Mouse (Mus musculus) intestine, postnatal 0 days (tissue): Measurements from ENCODE around the gene Neurl4. TPM values are rescaled to one million over a fixed set of nuclear protein-coding genes. Genes with fewer than 3 reads are reported as not detected.

Experiments used
- ATAC-seq: fragments of 200-750 bp; cut with Nextera tagmentation; 2 replicates; pipeline ENCODE4 v1.8.0; 2017; ENCODE audit warnings: mild to moderate bottlenecking, moderate TSS enrichment, moderate library complexity
- H3K27ac ChIP-seq: fragments of 300-500 bp; sonication (generic); 2 replicates; pipeline ENCODE4 v1.5.1; 2014; ENCODE audit warnings: mild to moderate bottlenecking, low read depth, low read length, moderate library complexity
- H3K27me3 ChIP-seq: fragments of 300-500 bp; sonication (generic); replicated peaks from 2 replicates; pipeline ENCODE4 v1.6.1; 2014; ENCODE audit warnings: low read length, mixed read lengths; ENCODE audit not compliant: control insufficient read depth, insufficient read depth
- H3K36me3 ChIP-seq: fragments of 300-500 bp; sonication (generic); 2 replicates; pipeline ENCODE4 v1.6.1; 2014; ENCODE audit warnings: mild to moderate bottlenecking, moderate library complexity; ENCODE audit not compliant: control insufficient read depth, insufficient read depth
- H3K4me1 ChIP-seq: fragments of 300-500 bp; sonication (generic); replicated peaks from 2 replicates; pipeline ENCODE4 v1.6.1; 2014; ENCODE audit warnings: antibody characterized with exemption, low read length, mixed read lengths; ENCODE audit not compliant: control insufficient read depth, insufficient read depth
- H3K4me2 ChIP-seq: fragments of 300-500 bp; sonication (generic); replicated peaks from 2 replicates; pipeline ENCODE4 v1.6.1; 2014; ENCODE audit warnings: low read depth, mild to moderate bottlenecking, moderate library complexity
- H3K4me3 ChIP-seq: fragments of 300-500 bp; sonication (generic); 2 replicates; pipeline ENCODE4 v1.5.1; 2014; ENCODE audit warnings: low read depth, low read length
- H3K9ac ChIP-seq: fragments of 300-500 bp; sonication (generic); 2 replicates; pipeline ENCODE4 v1.6.1; 2014; ENCODE audit warnings: mild to moderate bottlenecking, low read depth, low read length
- H3K9me3 ChIP-seq: fragments of 300-500 bp; sonication (generic); 2 replicates; pipeline ENCODE4 v1.6.1; 2016; ENCODE audit warnings: mixed run types; ENCODE audit not compliant: control insufficient read depth
- CTCF ChIP-seq: sonication (generic); IDR thresholded peaks from 2 replicates; pipeline ENCODE4 v1.5.1; 2016; ENCODE audit warnings: low read depth, mild to moderate bottlenecking, control low read depth, antibody characterized with exemption, moderate library complexity
- WGBS: fragments of 180-500 bp; shearing (Covaris S2); extraction: QIAGEN DNeasy Blood & Tissue Kit; methylation state at CpG from one replicate; pipeline ENCODE4 v1.1.7; 2014; 5-methylcytosine and 5-hydroxymethylcytosine counted together
- polyA plus RNA-seq: library from polyadenylated mRNA; unstranded; fragments of >200 nt; fragmentation: Nextera tagmentation; extraction: Ambion mirVana; gene quantifications from 2 replicates; pipeline ENCODE4 v1.2.1, GENCODE M21; 2015

The Neurl4 gene
- polyA plus RNA-seq, 1 experiment from 2014 or later, result 10.3 TPM

DNA sequence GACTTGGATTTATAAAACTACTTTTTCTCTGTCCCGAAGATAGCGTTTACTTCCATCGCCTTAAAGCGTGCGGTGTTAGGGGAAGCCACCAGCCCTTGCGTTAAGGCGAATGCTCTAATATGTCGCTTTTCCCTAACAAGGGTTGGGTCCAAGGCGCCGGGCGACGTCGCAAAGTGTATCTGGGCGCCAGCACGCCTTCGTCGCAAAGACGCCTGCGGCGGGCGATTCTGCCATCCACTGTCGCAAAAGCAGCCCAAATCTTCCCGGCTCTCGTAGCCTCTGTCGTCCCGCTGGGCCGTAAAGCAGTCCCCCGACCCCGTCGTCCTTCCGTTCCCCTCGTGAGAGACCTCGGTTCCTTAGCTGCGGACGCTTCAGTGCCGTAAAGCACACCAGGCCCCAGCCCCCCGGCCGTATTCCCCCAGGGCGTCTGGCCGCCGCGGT, 554 bp downstream of the Neurl4 start:
- no peaks in the 10 kb centered on the region for H3K9me3 ChIP-seq
- H3K4me3 ChIP-seq, result peak overlapping the region; percentile 75
- no peaks in the 10 kb centered on the region for H3K4me1 ChIP-seq
- ATAC-seq, result peak; percentile 80
- peak overlapping the region; percentile 65 for H3K9ac ChIP-seq
- peak overlapping the region; percentile 98 for H3K4me2 ChIP-seq
- no peak for TF ChIP-seq CTCF
- H3K36me3 ChIP-seq, result peaks cover 26% of the 10 kb centered on the region
- no peaks in the 10 kb centered on the region for H3K27me3 ChIP-seq
- peak overlapping the region; percentile 89 for H3K27ac ChIP-seq
- WGBS, result under 1% methylated on average over 42 of the region's 42 CpGs

DNA sequence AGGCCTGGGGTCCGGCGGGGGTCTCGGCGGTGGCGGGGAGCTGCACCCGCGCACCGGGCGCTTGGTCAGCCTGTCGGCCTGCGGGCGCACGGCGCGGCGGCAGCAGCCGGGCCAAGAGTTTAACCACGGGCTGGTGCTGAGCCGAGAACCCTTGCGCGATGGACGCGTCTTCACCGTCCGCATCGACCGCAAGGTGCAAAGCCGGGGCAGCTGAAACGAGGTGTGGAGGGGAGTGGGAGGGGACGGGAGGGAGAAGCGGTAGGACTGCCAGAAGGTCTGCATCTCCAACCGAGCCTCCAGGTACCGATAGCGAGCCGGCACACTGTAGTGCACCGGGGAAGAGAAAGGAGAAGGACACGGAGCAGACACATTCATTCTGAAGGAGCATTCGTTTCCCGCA, 1.1 kb downstream of the Neurl4 start:
- no peaks in the 10 kb centered on the region for H3K9me3 ChIP-seq
- no peaks in the 10 kb centered on the region for H3K27me3 ChIP-seq
- no peak; the same call in 1 of the 2 replicates for ATAC-seq
- peak overlapping the region; percentile 89 for H3K27ac ChIP-seq
- WGBS, result under 1% methylated on average over 34 of the region's 39 CpGs
- no peak for TF ChIP-seq CTCF
- peak overlapping the region; percentile 98 for H3K4me2 ChIP-seq
- H3K36me3 ChIP-seq, result peaks cover 31% of the 10 kb centered on the region
- H3K4me3 ChIP-seq, result peak overlapping the region; percentile 75
- H3K4me1 ChIP-seq, result no peaks in the 10 kb centered on the region
- H3K9ac ChIP-seq, result peak overlapping the region; percentile 65

DNA sequence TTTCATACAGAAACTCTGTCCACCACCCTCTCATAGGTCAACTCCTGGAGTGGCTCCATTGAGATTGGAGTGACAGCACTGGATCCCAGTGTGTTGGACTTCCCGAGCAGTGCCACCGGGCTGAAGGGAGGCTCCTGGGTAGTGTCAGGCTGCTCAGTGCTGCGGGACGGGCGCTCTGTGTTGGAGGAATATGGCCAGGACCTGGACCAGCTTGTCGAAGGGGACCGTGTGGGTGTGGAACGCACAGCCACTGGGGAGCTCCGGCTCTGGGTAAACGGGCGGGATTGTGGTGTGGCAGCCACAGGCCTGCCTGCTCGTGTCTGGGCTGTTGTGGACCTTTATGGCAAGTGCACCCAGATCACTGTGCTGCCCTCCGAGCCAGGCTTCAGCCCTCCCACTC, 2.1 kb downstream of the Neurl4 start:
- no peak for ATAC-seq
- Histone ChIP-seq H3K4me1 (no peaks in the 10 kb centered on the region), H3K36me3 (peaks cover 41% of the 10 kb centered on the region), H3K9me3 (no peaks in the 10 kb centered on the region), H3K27ac (no peak overlapping the region), H3K4me2 (peak overlapping the region; percentile 98), H3K27me3 (no peaks in the 10 kb centered on the region), H3K9ac (no peak overlapping the region), H3K4me3 (no peak overlapping the region)
- WGBS, result 67% methylated on average over 13 of the region's 13 CpGs
- no peak for TF ChIP-seq CTCF

DNA sequence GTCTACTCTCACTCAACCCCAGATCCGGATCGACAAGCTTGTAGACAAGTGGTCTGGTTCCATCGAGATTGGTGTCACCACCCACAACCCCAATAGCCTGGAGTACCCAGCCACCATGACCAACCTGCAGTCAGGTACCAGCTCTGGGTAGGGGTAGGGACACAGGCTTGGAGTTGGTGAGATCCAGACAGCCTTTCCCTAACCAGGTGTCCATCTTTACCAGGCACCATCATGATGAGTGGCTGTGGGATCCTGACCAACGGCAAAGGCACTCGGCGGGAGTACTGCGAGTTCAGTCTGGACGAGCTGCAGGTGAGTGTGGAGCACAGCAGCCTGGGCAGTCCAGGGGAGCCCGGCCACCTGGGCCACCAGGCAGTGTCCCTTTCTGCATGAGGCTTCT, 3.4 kb downstream of the Neurl4 start:
- no peak for TF ChIP-seq CTCF

DNA sequence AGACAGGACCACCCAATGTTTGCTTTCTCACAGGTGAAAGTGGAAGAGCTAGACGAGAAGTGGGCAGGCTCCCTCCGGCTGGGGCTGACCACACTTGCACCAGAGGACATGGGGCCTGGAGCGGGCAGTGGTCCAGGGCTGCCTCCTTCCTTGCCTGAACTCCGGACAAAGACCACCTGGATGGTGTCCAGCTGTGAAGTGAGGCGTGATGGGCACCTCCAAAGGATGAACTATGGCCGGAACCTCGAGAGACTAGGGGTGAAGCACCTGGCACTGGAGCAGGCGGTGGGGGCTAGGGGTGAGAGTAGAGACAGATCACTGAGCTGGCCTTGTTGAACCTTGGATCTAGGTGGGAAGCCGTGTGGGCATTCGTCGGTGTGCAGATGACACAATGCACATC, 7.8 kb downstream of the Neurl4 start:
- no peak for TF ChIP-seq CTCF
- Histone ChIP-seq H3K9me3 (no peaks in the 10 kb centered on the region), H3K27ac (no peak overlapping the region), H3K4me2 (no peak overlapping the region), H3K4me3 (no peak overlapping the region), H3K27me3 (no peaks in the 10 kb centered on the region), H3K4me1 (no peaks in the 10 kb centered on the region), H3K36me3 (peaks cover 94% of the 10 kb centered on the region), H3K9ac (no peak overlapping the region)
- no peak for ATAC-seq
- 89% methylated on average over 11 of the region's 11 CpGs for WGBS

More for the DNA sequence above, 3.4 kb downstream of the Neurl4 start:
- 93% methylated on average over 9 of the region's 9 CpGs for WGBS
- H3K36me3 ChIP-seq, result peaks cover 54% of the 10 kb centered on the region
- no peak overlapping the region for H3K27ac ChIP-seq
- no peak overlapping the region for H3K9ac ChIP-seq
- H3K4me2 ChIP-seq, result no peak overlapping the region
- H3K27me3 ChIP-seq, result no peaks in the 10 kb centered on the region
- H3K4me1 ChIP-seq, result no peaks in the 10 kb centered on the region
- no peak overlapping the region for H3K4me3 ChIP-seq
- no peak for ATAC-seq
- H3K9me3 ChIP-seq, result no peaks in the 10 kb centered on the region

DNA sequence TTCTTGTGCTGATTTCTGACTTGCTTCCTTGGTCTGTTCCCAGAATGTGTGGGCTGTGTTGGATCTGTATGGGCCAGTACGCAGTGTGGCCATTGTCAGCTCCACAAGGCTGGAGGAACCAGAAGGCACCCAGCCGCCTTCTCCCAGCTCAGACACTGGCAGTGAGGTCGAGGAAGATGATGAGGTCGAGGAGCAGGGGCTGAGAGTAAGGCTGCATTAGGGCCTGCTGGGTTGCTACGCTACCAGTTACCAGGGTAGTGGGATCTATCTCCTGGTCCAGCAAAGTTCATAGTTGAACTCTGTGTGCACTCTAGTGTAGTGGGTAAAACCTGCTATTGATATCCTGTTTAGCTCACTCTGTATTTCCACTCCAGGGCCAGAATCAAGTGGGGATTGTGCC, 8.3 kb downstream of the Neurl4 start:
- no peak overlapping the region for H3K9ac ChIP-seq
- H3K27me3 ChIP-seq, result no peaks in the 10 kb centered on the region
- no peaks in the 10 kb centered on the region for H3K9me3 ChIP-seq
- no peak overlapping the region for H3K4me2 ChIP-seq
- H3K27ac ChIP-seq, result no peak overlapping the region
- no peak for TF ChIP-seq CTCF
- no peak overlapping the region for H3K4me3 ChIP-seq
- no peaks in the 10 kb centered on the region for H3K4me1 ChIP-seq
- no peak for ATAC-seq
- peaks cover 88% of the 10 kb centered on the region for H3K36me3 ChIP-seq
- 95% methylated on average over 5 of the region's 5 CpGs for WGBS

DNA sequence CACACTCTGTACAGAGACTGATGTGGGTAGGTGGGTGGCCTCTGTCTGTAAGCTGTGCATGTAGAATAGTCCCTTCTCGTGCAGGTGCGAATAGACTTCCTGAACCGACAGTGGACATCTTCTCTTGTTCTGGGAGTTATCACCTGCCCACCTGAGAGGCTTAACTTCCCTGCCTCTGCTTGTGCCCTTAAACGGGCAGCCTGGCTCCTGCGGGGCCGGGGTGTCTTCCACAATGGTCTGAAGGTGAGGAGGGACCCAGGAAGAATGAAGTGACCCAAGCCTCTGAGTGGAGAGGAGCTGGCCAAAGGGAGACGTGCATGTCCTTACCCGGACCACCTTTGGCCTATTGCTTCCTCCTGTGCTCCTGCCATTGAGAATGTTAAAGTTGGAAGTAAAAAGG, 9.3 kb downstream of the Neurl4 start:
- WGBS, result 89% methylated on average over 8 of the region's 8 CpGs
- H3K9me3 ChIP-seq, result no peaks in the 10 kb centered on the region
- no peak for ATAC-seq
- peaks cover 82% of the 10 kb centered on the region for H3K36me3 ChIP-seq
- H3K27ac ChIP-seq, result no peak overlapping the region
- H3K4me1 ChIP-seq, result no peaks in the 10 kb centered on the region
- no peak overlapping the region for H3K4me2 ChIP-seq
- no peaks in the 10 kb centered on the region for H3K27me3 ChIP-seq
- H3K9ac ChIP-seq, result no peak overlapping the region
- no peak overlapping the region for H3K4me3 ChIP-seq
- no peak for TF ChIP-seq CTCF
